Mouse (Mus musculus): ENCODE results near the gene Gm45716. TPM values are rescaled to one million over a fixed set of nuclear protein-coding genes. Genes with fewer than 3 reads are reported as not detected.

Gene Gm45716
- total and polyA plus RNA-seq, 2 experiments from 2014 or later, result 10.0 to 23.6 TPM

DNA sequence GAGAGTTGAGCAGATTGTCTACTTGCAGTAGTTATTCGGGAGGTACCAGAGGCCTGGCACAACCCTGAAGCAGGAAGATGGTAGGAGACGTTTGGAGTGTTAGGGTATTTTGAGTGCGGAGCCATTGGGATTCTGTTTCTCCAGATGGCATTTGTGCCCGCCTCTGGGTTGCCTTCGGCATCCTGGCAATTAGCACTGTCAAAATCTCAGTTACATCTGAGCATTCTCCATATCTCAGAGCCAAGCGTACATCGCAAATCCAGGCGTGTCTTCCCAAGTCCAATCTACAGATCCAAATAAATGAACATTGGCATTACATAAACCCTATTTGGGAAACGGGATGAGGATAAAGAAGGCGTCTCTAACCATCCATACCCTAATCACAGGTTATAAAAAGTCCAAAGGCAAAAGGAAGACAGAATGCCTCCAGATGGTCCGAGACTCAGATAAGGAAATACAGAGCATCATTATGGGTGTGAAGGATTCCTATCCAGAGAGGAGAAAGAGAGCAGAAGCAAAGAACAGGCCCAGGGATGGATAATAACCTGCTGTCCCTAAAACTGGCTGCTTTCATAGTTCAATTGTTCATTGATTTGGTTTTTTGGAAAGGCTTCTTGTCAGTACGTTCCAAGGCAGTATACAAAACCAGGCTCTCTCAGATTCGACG is 11.7 kb upstream of the Gm45716 start:
- Histone ChIP-seq H3K4me1 (ENCODE audit: insufficient read depth, low read length) (no peaks in the 10 kb centered on the region), H3K9ac (replicated peaks; ENCODE audit: low read length, poor library complexity, severe bottlenecking) (no peak overlapping the region), H3K4me3 (ENCODE audit: low read depth, low read length) (no peak overlapping the region), H3K4me2 (ENCODE audit: low read depth, low read length, poor library complexity, severe bottlenecking) (no peak overlapping the region), H3K9me3 (ENCODE audit: low read length) (no peaks in the 10 kb centered on the region), H3K27ac (ENCODE audit: low read depth, low read length) (no peak overlapping the region), H3K36me3 (ENCODE audit: insufficient read depth, low read length) (no peaks in the 10 kb centered on the region), H3K27me3 (ENCODE audit: insufficient read depth, low read length) (no peaks in the 10 kb centered on the region)
- DNase-seq (ENCODE audit: low spot score) (no peak), ATAC-seq (ENCODE audit: low FRiP score) (no peak)
- no peak for TF ChIP-seq CTCF (IDR thresholded peaks at IDR 0.05)
- 91% methylated on average over 14 of the region's 14 CpGs for WGBS

DNA sequence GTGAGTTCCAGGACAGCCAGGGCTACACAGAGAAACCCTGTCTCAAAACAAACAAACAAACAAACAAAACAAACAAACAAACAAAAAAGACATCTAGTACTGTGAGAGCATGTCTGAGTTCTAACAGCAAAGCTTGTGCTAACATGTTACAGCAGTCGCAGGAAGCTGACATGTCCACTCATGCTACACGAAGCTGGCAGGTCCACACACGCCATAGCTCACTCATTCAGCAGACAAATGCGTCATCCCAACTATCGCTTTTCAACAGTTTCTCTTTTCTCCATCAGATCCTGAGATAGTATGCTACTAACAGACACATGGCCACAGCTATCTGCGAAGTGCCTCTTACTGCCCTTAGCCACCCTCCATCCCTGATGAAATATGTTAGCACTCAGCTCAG is 10.1 kb upstream of the Gm45716 start:
- WGBS, result 93% methylated on average over 6 of the region's 6 CpGs
- H3K36me3 ChIP-seq (ENCODE audit: insufficient read depth, low read length), result no peaks in the 10 kb centered on the region
- H3K4me3 ChIP-seq (ENCODE audit: low read depth, low read length), result no peak overlapping the region
- ATAC-seq (ENCODE audit: low FRiP score), result no peak
- H3K27me3 ChIP-seq (ENCODE audit: insufficient read depth, low read length), result no peaks in the 10 kb centered on the region
- no peaks in the 10 kb centered on the region for H3K9me3 ChIP-seq (ENCODE audit: low read length)
- H3K27ac ChIP-seq (ENCODE audit: low read depth, low read length), result no peak overlapping the region
- no peak for TF ChIP-seq CTCF (IDR thresholded peaks at IDR 0.05)
- no peak overlapping the region for H3K4me2 ChIP-seq (ENCODE audit: low read depth, low read length, poor library complexity, severe bottlenecking)
- H3K9ac ChIP-seq (replicated peaks; ENCODE audit: low read length, poor library complexity, severe bottlenecking), result no peak overlapping the region
- no peak for DNase-seq (ENCODE audit: low spot score)
- no peaks in the 10 kb centered on the region for H3K4me1 ChIP-seq (ENCODE audit: insufficient read depth, low read length)

DNA sequence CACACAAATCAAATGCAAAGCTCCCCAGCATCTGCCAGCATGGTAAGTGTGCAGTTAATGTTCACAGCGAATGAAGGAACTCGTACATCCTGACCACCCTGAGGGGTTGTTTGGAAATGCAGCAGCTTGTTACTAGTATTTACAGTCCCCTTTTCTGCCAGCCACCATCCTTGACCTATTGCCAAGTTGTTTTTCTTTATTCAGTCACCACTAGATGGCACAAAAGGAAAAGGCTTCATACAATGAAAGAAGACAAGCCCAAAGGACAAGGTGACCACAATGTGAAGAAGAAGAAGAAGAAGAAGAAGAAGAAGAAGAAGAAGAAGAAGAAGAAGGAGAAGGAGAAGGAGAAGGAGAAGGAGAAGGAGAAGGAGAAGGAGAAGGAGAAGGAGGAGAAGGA is 4.1 kb upstream of the Gm45716 start:
- H3K4me3 ChIP-seq (ENCODE audit: low read depth, low read length), result no peak overlapping the region
- H3K4me1 ChIP-seq (ENCODE audit: insufficient read depth, low read length), result no peaks in the 10 kb centered on the region
- ATAC-seq (ENCODE audit: low FRiP score) (no peak), DNase-seq (ENCODE audit: low spot score) (peak; percentile 85)
- H3K27ac ChIP-seq (ENCODE audit: low read depth, low read length), result no peak overlapping the region
- WGBS, result 42% methylated on average over 2 of the region's 2 CpGs
- no peaks in the 10 kb centered on the region for H3K9me3 ChIP-seq (ENCODE audit: low read length)
- no peak overlapping the region for H3K4me2 ChIP-seq (ENCODE audit: low read depth, low read length, poor library complexity, severe bottlenecking)
- TF ChIP-seq CTCF (IDR thresholded peaks at IDR 0.05), result peak; percentile 75
- H3K9ac ChIP-seq (replicated peaks; ENCODE audit: low read length, poor library complexity, severe bottlenecking), result no peak overlapping the region
- no peaks in the 10 kb centered on the region for H3K36me3 ChIP-seq (ENCODE audit: insufficient read depth, low read length)
- no peaks in the 10 kb centered on the region for H3K27me3 ChIP-seq (ENCODE audit: insufficient read depth, low read length)

DNA sequence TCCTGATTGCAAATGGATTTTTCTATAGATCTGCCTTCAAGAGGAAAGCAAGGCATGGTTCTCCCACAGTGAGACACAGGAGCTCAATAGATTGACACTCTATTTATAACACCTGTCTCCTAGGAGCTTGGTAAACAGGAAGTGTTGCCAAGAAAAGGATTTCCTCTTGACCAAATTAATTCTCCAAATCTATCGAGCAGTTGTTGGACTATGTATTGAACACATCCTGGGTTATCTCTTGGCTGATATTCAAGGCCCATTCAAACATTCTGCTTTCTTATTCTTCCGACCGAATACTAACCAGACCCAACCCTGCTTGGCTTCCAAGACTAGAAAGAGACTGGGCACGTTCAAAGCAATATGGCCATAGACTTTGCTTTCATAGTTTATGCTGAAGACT is 2.7 kb upstream of the Gm45716 start:
- Histone ChIP-seq H3K4me3 (ENCODE audit: low read depth, low read length) (no peak overlapping the region), H3K27me3 (ENCODE audit: insufficient read depth, low read length) (no peaks in the 10 kb centered on the region), H3K9me3 (ENCODE audit: low read length) (no peaks in the 10 kb centered on the region), H3K4me1 (ENCODE audit: insufficient read depth, low read length) (no peaks in the 10 kb centered on the region), H3K27ac (ENCODE audit: low read depth, low read length) (no peak overlapping the region), H3K9ac (replicated peaks; ENCODE audit: low read length, poor library complexity, severe bottlenecking) (no peak overlapping the region), H3K36me3 (ENCODE audit: insufficient read depth, low read length) (no peaks in the 10 kb centered on the region), H3K4me2 (ENCODE audit: low read depth, low read length, poor library complexity, severe bottlenecking) (no peak overlapping the region)
- TF ChIP-seq CTCF (IDR thresholded peaks at IDR 0.05), result no peak
- 82% methylated on average over 4 of the region's 4 CpGs for WGBS
- ATAC-seq (ENCODE audit: low FRiP score), result no peak
- DNase-seq (ENCODE audit: low spot score), result no peak

DNA sequence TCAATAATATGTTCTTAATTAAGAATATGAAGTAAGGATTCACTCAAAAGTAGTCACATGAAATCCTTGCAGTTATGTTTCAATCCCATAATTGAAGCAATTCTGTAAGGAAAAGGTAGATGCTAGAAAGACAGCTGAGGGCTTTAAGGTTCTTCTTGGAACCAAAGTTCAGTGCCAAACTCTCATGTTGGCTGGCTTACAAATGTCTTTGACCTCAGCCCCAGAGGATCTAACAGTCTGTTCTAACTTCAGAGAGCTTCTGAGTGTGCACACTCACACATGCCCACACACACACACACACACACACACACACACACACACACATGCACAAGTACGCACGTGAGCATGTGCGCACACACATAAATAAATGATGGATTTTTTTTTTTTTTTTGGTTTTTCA is 2.7 kb downstream of the Gm45716 start:
- Histone ChIP-seq H3K36me3 (ENCODE audit: insufficient read depth, low read length) (no peaks in the 10 kb centered on the region), H3K4me3 (ENCODE audit: low read depth, low read length) (no peak overlapping the region), H3K27me3 (ENCODE audit: insufficient read depth, low read length) (no peaks in the 10 kb centered on the region), H3K4me1 (ENCODE audit: insufficient read depth, low read length) (no peaks in the 10 kb centered on the region), H3K4me2 (ENCODE audit: low read depth, low read length, poor library complexity, severe bottlenecking) (no peak overlapping the region), H3K9ac (replicated peaks; ENCODE audit: low read length, poor library complexity, severe bottlenecking) (no peak overlapping the region), H3K9me3 (ENCODE audit: low read length) (no peaks in the 10 kb centered on the region), H3K27ac (ENCODE audit: low read depth, low read length) (no peak overlapping the region)
- DNase-seq (ENCODE audit: low spot score) (no peak), ATAC-seq (ENCODE audit: low FRiP score) (no peak)
- 97% methylated on average over 3 of the region's 3 CpGs for WGBS
- no peak for TF ChIP-seq CTCF (IDR thresholded peaks at IDR 0.05)

DNA sequence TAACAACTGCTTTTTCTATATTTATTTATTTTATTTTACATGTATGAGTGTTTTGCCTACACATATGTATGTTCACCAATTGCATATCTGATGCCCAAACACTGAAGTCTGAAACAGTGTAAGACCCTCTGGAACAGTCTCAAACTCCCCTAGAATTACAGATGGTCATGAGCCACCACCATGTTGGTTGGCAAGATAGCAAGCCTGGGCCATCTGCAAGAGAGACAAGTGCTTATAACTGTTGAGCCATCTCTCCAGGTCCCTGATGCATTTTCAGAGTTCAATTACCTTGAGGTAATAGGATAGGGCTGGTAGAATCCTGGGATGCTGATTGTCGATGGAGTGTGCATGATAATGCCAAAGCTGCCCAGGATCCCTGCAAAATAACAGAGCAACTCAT is 7.5 kb downstream of the Gm45716 start:
- Histone ChIP-seq H3K9ac (replicated peaks; ENCODE audit: low read length, poor library complexity, severe bottlenecking) (no peak overlapping the region), H3K27me3 (ENCODE audit: insufficient read depth, low read length) (no peaks in the 10 kb centered on the region), H3K4me1 (ENCODE audit: insufficient read depth, low read length) (no peaks in the 10 kb centered on the region), H3K27ac (ENCODE audit: low read depth, low read length) (no peak overlapping the region), H3K9me3 (ENCODE audit: low read length) (no peaks in the 10 kb centered on the region), H3K4me3 (ENCODE audit: low read depth, low read length) (no peak overlapping the region), H3K36me3 (ENCODE audit: insufficient read depth, low read length) (no peaks in the 10 kb centered on the region), H3K4me2 (ENCODE audit: low read depth, low read length, poor library complexity, severe bottlenecking) (no peak overlapping the region)
- DNase-seq (ENCODE audit: low spot score), result peak; percentile 46
- WGBS, result 73% methylated on average over 1 of the region's 1 CpGs
- no peak for TF ChIP-seq CTCF (IDR thresholded peaks at IDR 0.05)
- ATAC-seq (ENCODE audit: low FRiP score), result no peak
